Mouse (Mus musculus): ENCODE results near the gene Samd8. TPM values are rescaled to one million over a fixed set of nuclear protein-coding genes. Genes with fewer than 3 reads are reported as not detected.

Samd8 gene
- polyA plus RNA-seq, 1 experiment = 9.6 TPM

DNA sequence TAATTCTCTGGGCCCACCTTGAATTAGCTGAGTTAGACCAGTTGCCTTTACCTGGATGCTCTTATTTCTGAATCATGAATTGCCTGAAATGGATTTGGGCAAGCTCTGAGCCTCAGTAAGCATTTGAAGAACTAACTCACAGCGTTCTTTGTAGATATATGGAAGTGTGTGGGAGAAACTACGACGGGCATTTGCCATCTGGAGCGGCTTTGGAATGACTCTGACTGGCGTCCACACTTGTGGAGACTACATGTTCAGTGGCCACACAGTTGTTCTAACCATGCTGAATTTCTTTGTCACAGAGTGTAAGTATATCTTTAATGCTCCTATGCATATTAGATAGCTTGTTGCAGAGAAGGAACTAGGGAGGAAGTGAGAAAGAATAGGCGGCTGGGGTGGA is 41.9 kb downstream of the Samd8 start:
- DNase-seq (ENCODE audit: low spot score) = no peak

DNA sequence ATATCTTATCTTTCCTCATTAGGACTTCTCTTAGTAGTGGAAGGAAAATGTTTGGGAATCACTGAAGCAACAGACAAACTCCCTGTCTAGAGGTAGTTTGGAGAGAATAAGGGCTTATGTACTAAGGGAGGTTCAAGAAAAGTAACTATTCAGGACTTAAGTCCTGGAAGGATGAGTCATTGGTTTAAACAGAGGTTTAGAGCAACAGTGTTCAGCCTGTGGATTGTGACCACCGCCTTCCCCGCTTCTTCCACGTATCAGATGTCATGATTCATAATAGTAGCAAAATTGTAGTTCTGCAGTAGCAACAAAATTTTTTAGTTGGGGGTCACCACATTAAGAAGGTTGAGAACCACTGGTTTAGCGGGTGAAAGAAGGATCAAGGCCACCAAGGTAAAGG is 50.3 kb downstream of the Samd8 start:
- DNase-seq (ENCODE audit: low spot score) = no peak

DNA sequence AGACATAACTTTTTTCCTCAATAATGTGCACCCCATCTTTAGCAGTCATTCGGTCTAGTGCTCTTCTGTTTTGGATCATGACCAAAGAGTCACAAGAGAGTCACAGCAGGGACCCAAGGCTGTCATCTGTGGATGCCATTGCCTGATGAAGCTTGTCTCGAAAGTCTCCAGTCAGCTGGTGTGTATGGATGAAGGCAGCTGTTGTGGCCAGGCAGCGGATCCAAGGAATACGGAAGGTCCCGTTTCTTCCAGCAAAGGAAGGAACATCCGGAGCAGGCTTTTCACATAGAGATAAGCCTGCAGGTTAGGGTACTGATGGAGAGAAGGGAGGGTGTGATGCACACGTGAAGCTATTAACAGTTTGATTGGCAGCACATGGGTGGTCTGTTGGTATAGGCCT is 51.3 kb downstream of the Samd8 start:
- no peak for DNase-seq (ENCODE audit: low spot score)

DNA sequence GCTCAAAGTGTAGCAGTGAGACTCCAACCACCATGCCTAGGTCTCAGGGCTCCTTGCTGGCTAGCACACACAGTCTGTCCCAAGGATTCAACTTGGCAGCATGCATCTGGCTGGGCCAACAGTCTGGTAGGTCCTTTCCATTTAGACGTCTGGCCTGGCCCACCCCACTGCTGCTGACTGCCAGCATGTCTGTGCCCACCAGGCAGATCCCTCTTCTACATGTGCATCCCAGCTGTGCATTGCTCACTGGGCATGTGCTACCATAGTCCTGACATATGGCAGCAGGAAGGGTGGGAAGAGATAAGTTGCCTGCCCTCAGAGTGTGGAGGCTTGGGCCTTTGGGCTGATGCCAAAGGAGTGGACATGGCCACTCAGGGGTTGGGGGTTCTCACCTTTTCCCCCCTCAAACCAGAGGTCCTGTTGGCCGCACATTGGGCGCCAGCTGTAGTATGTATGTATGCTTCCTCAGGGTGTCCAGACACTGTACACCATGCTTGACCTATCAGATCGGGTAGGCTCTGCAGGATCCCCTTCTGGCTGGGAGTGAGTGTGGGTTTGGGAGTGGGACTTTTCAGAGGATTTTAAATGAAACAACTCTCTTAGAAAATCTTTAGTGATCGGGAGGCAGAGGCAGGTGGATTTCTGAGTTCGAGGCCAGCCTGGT is 52.3 kb downstream of the Samd8 start:
- no peak for DNase-seq (ENCODE audit: low spot score)

DNA sequence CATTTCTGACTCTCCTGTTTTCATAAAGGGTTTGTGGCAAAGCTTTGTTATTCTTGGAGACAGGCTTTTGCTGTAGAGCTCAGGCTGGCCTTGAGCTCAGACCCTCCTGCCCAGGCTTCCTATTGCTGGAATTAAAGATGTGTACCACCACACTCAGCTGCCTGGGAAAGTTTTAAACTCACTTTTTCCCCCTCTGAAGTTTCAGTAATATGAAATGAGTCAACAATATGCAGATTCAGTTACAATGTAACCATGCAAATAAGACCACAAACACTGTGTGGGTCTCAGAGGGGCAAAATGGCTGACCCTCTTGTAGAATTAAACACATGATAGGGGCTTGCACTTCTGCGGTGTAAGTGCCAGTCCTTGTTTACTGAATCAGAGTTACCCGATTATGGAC is 55.9 kb downstream of the Samd8 start:
- no peak for DNase-seq (ENCODE audit: low spot score)

DNA sequence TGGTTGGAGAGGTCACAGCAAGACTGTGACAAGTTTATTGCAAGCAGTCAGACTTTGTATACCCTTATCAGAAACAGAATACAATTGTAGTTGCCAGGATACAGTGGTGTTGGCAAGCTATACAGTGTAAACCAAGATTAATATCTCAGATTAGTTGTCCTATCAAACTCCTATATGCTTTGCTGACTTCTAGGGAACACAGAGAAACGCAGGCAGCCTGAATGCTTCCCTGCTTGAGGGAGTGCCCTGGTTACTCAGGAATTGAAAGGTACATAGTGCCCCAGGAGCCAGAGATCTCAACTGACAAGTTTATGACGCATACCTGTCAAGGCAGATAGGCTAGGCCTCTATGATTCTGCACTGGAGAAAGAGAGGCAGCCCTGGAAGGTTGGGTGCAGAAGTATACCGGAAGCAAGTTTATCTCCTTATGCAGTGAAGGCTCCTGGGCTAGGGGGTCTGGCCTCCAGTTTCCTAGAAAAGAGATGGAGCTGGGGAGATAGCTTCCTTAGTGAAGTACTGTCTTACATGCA is 56.4 kb downstream of the Samd8 start:
- no peak for DNase-seq (ENCODE audit: low spot score)

DNA sequence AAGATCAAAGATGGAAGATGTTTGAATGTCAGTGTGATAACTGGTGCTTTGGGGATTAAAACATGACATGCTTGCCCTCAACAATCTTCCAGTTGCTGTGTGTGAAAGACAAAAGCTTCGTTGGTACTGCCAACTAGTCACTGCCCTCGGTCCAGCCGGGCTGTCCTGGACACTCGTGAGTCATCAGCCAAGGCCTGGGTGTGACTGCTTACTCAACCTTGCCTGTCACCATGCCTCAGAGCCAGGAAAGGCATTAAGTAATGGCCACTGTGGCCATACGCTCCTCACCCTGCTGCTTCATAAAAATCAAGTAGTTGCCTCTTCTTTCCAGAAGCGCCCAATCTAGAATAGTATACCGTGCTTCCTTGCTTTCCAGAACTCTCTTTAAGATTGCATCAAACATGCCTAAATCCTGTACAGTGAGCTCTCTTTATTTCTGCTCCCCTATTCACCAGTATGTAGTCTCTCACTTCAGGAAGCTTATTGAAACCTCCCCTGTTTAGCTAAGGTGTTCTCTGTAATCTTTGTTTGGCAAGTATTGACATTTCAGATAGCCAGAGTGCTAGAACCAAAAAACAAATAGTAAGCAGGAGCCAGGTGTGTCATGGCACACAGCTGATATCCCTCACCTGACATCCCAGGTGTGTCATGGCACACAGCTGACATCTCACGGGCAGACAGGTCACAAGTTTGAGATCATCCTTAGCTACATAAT is 58.0 kb downstream of the Samd8 start:
- DNase-seq (ENCODE audit: low spot score) = no peak

DNA sequence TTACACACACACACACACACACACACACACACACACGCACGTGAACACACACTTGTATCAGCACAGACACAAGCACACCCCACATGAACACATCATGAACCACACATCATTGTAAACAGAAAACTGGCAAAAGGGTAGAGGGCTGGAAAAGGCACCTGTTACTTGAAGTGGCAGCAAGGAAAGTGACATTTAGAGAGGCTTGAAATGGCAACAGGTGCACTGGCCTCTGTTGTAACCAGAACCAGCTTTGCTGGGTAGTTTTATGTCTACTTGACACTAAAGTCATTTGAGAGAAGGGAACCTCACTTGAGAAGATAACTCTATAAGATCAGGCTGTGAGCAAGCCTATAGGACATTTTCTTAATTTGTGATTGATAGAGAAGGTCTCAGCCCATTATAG is 59.1 kb downstream of the Samd8 start:
- DNase-seq (ENCODE audit: low spot score) = no peak

DNA sequence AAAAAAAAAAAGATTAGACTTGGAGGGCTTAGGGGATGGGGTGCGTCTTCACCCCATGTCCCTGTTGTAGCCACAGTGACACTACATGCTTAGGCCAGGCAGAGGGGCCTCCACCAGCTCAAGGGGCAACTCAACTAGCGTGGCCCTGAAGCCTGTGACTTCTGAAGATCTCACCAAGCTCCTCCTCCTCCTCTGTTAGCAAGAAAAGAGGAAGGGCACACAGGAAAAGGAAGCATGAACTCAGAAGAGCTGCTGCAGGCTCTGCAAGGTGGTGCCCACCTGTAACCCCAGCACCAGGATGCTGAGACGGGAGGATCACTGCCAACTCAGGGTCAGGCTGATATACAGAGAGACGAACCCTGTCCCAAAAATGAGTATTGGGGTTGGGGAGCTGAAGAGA is 61.0 kb downstream of the Samd8 start:
- no peak for DNase-seq (ENCODE audit: low spot score)

DNA sequence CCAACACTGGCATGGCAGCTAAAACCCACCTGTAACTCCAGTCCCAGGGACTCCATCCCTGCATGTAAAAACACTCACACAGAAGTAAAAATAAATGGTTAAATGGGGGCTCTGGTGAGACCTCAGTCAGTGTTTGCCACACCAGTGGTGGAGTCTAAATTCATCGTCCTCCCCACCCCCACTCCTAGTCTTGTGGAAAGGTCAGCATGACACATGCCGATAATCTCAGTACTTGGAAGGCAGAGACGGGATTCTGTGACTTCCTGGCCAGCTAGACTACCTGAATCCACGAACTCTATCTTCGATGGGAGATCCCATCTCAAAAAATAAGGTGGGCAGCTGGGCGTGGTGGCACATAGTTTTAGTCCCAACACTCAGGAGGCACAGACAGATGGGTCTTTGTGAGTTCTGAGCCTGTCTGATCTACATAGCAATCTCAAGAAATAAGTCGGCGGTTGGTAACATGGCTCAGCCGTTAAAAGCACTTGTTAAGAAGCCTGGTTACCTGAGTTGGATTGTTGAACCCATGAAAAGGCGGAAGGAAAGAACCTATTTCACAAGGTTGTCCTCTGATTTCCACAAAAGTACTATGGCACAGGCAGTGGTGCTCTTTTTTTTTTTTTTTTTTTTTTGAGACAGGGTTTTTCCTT is 61.5 kb downstream of the Samd8 start:
- DNase-seq (ENCODE audit: low spot score) = no peak

DNA sequence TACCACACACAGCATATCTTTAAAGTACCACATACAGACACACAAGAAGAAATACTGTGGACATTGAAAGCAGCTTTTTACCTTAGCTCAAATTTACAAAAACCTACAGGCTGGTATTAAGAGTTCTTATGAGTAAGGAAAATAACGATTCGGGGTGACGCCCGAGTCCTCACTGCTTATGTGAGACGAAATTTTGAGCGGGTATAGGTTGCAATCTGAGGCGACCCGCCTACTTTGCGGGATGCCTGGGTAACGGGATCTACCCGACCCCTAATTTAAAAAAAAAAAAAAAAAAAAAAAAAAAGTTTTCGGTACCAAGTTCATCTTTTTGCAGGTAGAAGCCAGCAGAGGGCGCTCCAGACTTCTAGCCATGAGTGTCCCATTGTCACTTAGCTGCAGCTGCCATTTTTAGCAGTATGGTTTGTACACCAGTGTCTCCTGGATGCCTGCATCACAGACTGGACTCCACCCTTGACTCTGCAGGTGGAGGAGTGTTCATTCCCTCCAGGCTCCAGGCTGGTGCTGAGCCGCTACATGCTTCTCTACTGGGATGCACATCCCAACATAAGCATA is 62.3 kb downstream of the Samd8 start:
- no peak for DNase-seq (ENCODE audit: low spot score)

DNA sequence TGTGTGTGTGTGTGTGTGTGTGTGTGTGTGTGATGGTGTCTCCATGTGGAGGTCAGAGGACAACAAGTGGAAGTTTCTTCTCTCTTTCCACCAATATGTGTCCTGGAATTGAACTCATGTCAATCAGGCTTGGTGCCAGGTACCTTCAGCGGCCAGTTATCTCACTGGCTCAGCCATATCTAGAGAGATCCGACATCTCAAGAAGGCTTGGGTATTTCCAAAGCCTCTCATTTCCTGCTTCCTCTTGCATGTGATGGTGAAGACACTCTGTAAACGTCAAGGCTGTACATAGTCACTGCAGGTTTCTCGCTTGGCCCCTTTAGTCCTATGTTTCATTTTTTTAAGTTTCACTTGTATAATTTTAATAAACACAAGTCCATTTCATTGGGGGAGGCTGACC is 62.9 kb downstream of the Samd8 start:
- DNase-seq (ENCODE audit: low spot score) = no peak

DNA sequence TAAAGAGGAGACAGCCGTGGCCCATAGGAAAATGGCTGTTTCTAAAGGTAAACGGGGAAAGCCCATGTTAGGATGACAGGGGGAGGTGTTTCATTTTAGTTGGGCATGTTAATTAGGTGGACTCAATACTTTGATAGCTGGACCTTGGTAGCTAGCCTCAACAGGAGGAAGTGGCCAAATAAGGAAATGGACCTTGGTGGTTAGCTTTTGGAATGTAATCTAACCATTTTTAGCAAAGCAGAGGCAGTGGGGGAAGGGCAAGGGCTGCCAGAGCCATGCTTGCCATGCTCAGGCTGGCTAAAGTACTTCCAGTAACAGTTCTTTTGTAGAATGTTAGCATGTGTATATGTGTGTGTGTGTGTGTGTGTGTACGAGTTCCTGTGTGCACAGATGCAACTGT is 63.5 kb downstream of the Samd8 start:
- no peak for DNase-seq (ENCODE audit: low spot score)

DNA sequence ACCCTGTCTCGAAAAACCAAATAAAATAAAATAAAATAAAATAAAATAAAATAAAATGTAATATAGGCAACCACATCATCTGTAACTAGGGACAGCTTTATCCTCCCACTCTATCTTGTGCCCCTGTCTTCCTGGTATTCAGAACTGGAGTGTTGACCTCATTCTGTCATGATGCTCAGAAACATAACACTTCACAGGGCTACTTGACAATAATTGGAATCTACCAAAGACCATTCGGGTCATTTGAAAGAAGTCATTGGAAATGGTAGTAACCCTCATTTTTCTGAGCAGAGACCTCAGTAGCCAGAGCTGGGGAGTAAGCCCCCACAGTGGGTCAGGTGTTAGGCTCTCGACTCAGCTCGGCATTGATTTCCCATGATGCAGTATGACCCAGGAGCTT is 64.3 kb downstream of the Samd8 start:
- no peak for DNase-seq (ENCODE audit: low spot score)

DNA sequence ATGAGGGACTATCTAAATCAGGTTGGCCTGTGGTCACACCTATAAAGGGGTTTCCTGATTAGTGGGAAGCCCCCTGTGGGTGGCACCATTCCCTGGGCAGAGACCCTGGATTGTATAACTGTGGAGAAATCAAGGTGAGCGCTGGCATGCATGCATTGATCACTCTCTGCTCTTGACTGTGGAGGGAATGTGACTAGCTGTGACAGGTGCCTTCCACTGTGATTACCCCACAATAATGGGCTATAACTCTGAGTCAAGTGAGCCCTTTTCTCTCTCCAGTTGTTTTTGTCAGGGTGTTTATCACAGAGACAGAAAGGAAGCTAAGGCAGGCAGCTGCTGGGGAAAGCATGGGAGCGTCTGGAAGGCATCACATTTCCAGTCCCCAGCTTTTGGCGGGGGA is 65.9 kb downstream of the Samd8 start:
- DNase-seq (ENCODE audit: low spot score) = no peak

DNA sequence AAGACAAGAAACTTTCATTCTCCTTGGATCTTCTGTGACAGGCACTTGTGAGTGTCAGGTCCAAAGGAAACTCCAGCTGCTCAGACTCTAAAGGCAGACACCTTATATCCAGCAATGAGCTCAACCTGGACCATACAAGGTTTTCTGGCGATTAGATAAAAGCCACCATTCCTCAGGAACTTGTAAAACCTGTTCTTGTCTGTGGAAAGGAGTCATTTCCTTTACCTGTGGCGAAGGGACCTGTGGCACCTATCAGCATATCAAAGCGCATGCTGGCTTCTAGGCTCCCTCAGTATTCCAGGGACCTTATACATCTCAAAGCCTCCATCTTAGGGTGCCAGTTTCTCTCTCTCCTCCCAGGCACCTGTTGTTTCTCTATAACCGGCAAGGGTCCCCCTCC is 67.1 kb downstream of the Samd8 start:
- DNase-seq (ENCODE audit: low spot score) = no peak

DNA sequence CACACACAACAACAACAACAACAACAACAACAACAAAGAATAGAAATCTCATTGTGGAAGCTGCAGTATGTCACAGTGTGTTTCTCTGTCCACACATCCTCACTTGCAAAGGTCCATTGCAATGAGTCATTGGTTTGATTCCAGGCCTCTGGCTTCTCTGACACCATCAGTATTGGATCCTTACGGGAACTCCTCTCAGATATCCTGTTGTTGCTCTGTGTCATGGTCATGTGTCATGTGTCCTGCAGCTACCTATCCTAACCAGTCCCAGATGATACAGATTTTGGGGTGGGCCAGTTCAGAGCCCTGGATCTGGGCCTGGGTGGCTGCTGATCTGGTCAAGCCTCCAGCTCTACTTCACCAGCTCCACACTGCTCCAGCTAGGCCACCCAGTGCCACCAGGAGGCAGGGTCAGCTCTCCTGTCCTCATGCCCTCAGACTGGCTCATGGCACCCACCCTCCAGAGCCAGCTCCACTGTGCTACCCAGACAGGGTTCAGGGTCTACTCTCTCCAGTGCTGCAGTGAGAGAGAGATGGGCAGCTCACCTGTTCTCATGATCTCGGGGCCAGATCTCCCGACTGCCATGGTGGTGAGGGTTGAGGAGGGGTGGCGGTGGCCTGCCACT is 70.7 kb downstream of the Samd8 start:
- no peak for DNase-seq (ENCODE audit: low spot score)

DNA sequence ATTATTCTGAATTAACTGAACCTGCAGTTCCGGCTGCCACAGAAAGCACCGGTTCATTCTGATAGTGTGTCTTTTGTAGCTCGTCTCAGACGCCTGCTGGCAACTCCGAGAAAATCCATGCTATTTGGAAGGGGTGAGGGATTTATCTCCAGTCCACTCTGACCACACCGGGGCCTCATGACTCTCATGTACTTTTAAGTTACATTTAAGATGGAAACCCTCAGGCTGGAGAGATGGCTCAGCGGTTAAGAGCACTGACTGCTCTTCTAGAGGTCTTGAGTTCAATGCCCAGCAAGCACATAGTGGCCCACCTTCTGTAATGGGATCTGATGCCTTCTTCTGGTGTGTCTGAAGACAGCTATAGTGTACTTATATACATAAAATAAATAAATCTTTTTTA is 72.0 kb downstream of the Samd8 start:
- DNase-seq (ENCODE audit: low spot score) = no peak

DNA sequence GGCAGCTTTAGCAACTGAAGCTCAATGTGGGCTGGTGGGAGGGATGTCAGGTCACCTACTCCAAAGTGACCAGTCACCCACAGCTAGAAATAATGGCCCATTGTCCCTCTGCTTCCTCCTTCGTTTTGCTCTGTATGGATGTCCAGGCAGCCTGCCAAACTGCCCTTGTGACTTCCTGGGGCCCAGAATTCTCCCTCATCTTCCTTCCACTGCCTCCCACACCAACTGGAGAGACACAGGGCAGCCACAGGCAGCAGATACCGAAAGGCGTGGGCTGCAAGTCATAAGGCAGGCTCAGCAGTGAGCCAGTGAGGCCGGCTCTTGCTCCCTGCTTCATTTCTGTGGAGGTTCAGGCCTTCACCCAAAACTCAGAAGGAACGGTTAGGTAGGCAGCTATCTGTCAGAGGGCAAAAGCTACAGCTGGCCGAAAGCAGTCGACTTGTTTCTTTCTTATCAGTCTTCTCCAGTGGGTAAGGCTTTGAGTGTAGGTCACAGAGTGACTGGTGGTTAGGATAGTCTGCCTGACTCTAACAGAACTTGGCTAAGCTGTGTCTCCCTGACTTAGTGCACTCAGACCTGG is 72.6 kb downstream of the Samd8 start:
- DNase-seq (ENCODE audit: low spot score) = no peak

DNA sequence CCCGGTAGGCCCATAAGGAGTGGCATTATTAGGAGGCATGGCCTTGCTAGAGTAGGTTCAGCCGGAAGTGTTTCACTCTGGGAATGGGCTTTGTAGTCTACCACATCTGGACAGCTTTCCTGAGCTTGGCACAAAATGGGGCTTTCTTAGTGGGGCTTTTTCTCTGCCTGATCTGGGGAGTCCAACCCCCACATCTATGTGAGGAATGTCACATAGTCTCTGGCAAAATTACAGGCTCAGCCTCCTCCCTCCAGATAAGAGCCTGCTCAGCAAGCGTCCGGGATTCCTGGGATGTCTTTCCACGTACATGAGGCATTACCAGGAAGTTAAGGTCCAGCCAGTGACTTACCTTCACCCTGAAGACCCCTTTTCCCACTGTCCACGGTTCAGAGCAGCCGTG is 73.6 kb downstream of the Samd8 start:
- no peak for DNase-seq (ENCODE audit: low spot score)

DNA sequence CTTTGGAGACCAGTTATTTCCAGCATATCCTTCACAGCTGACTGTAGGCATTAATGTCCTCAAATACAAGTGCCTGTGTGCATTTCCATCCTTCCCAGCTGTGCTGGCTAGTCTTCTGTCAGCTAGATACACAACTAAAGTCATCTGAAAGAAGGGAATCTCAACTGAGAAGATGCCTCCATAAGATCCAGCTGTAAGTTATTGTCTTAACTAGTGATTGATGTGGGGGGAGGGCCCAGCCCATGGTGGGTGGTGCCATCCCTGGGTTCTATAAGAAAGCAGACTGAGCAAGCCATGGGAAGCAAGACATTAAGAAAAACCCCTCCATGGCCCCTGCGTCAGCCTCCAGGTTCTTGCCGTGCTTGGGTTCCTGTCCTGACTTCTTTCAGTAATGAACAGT is 74.6 kb downstream of the Samd8 start, which contains the start of gene Vdac2:
Gene Vdac2 (plus strand): TSS at position 301 of the 400 bp plus-strand sequence.
- DNase-seq (ENCODE audit: low spot score) = no peak

All from urinary bladder, adult 2 months (tissue).